Mouse (Mus musculus): ENCODE measurements around the gene Ppp1cc.
A peak's percentile ranks its signal among the peaks of the same experiment; 100 is the strongest.
"Not testable (repeated sequence)": the region's sequence is repeated elsewhere in the genome, so short reads cannot be mapped to it uniquely, and the experiment has no call there.

Ppp1cc gene

DNA sequence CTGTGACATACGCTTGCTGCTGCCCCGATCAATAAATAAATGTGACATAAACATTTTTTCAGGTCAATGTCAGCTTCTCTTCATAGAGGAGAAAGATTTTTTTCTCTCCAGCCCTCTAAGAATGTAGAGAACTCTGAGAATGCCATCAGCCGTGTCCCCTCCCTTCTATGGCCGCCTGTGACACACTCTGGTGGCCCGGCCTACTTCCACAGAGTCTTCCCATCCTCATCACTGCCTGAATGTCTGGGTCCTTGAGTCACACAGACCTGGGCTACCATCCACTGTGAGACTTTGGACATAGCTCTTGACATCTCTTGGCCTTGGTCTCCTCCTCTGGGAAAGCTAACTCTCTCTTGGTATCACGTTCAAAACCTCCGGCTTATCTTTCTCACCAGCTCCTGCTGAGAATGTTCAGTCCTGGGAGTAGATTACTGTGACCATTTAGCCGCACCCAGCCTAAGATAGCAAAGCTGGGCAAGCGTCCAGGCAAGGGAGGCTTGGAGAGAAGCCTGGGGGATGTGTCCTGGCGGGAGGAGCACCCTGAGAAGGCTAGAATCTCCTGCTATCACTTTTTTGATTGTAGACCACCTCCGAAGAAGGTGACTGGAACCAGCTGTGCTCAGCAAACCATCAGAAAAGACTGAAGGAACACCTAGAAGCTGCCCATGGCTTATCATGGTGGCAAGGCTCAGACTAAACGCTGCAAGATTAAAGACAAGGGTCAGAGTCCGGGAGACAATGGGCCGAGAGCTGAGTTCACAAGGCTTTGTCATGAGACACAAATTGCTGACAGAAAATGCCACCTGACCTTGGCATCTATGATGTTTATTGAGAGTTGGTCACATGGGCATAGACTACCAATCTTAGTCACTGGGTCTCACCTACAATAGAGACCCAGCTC lies 21.3 kb upstream of the Ppp1cc start:
- DNase-seq (ENCODE audit: low read depth): no peak

DNA sequence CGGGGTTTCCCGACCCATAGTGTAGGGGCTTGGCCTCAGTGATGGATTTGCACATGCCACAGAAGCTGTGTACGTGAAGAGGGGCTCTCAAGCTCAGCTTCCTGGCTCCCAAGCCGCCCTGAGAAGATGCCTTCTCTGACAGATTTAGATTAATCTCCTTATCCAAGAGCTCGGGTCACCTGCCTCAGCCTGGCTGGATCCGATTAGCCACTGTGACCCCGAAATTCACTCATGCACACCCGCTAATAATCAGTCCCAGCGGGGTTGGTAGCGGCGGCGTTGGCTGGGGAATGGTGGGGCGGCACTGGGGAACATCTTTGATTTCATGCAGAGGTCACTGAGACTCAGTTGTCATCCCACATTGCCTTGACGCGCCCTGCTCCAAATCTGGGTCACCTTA lies 19.2 kb upstream of the Ppp1cc start:
- no peak for DNase-seq (ENCODE audit: low read depth)

DNA sequence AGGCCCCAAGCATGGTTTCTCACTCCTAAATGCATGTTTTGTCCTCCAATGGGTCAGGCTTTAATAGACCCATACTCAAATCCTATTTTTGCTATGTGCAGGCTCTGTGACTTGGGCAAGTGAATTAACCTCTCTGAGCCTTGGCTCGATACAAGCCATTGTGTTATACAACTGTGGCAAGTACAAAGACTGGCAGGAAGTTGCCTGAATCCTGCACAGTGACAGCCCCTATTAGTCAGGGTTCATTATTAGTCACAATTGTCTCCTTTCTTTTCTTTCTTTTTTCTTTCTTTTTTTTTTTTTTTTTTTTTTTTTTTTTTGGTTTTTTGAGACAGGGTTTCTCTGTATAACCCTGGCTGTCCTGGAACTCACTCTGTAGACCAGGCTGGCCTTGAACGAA lies 18.3 kb upstream of the Ppp1cc start:
- peak; percentile 50 for DNase-seq (ENCODE audit: low read depth)

DNA sequence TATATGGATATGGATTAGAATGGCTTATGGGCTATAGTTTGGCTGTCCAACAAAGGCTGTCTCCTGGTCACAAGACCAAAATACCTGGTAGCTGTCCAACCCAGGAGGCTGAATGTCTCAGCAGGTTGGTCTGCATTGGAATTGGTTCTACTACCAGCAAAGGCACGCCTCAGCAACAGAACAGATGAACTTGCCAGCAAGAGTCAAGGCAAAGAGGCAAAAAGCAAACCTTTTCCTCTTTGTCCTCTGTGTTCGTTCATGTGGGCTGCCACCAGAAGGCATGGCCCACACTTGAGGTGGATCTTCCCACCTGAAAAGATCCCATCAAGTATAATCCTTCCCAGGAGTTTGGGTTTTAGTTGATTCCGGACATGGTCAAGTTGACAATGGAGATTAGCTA lies 17.4 kb upstream of the Ppp1cc start, which contains the start of gene Ccdc63:
TSS of gene Ccdc63 (minus strand) at position 101 of the 400 bp plus-strand sequence.
- no peak for DNase-seq (ENCODE audit: low read depth)

DNA sequence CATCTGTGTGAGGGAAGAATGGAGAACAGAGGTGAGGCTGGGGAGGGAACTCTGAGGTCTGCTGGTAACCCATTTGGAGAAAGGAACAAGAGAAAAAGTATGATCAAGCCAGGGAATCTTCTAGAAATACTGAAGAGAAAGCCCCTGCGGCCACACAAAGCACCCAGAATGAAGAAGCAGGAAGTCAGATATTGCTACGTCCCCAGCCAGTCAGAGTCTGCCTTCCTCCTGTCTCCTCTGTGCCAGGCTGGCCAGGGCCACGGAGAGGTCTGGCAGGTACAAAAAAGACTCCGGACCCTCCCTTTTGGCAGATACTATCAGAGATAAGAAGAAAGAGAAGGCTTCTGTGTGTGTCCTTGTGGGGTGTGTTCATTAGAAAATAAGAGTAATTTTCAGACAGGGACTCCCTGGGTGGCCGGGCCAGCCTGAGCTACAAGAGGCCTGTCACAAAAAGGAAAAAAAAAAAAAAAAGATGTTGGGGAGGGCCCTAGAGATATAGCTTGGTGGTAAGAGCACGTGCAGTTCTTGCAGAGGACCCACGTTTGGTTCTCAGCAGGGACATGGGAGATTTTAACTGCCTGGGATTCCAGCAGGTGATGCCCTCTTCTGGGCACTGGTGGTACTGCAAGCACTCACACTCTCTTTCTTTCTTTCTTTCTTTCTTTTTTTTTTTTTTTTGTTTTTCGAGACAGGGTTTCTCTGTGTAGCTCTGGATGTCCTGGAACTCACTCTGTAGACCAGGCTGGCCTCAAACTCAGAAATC lies 15.7 kb upstream of the Ppp1cc start:
- DNase-seq (ENCODE audit: low read depth): peak; percentile 90

DNA sequence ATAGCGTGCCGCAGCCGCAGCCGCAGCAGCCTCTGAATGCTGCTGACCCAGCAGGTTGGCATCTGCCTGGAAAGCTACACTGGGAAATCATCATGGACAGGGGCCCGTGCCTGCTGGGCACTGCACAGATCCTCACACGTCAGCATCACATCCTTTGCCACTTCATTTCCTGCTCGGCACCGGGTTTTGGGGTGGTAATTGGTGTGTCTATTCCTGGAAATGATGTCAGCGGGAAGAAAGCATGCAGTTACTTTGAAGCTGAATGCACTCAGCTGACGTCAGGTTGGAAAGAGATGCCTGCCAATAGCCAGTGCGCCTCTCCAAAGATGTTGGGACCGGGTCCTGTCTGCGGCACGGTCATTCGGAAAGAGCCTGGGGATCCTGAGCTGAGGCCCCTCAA lies 14.5 kb upstream of the Ppp1cc start:
- DNase-seq (ENCODE audit: low read depth): peak; percentile 93

DNA sequence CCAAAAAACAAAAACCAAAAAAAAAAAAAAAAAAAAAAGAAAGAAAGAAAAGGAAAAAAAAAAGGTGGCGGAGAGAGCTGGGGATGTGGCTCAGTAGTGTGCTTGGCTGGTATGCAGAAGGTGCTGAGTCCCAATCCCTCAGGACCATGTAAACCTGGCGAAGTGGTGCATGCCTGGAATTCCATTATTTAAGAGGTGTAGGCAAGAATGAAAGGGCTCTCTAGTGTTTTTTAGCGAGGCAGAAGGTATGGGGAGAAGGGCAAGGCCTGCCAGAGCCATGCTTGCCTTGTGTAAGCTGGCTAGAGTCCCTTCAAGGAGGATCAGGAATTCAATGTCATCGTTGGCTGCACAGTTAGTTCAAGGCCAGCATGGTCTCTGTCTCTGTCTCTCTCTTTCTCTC lies 13.3 kb upstream of the Ppp1cc start:
- DNase-seq (ENCODE audit: low read depth): no peak

DNA sequence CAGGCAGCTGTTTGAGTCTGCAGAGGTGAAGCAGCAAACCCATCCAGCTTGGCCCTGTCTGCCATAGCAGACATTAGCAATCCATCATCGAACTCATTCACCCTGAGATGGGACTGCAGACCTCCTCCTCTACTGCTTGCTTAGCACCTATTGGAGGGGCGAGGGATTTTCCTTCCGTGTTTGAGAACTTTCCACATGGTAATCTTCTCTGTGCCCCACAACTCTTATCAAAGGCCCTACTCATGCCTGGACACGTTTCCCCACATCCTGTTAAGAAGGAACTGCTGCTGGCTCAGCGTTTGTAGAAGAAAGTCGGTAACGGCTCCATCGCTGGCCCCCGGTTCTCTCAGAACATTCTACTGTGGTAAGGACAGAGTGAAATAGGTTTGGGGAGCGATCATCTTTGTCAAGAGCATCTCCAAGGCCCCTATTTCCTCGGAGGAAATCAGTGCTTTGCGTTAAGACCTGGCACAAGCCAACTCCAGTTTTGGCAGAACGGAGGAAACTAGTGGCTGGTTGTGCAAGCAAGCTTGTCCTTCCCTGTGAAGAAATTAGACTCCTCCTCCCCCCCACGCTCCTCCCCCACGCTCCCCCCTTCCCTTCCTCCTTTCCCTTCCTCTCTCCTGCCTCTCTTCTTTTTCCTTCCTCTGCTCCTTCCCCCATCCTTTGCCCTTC lies 12.6 kb upstream of the Ppp1cc start:
- DNase-seq (ENCODE audit: low read depth): peak; percentile 98

DNA sequence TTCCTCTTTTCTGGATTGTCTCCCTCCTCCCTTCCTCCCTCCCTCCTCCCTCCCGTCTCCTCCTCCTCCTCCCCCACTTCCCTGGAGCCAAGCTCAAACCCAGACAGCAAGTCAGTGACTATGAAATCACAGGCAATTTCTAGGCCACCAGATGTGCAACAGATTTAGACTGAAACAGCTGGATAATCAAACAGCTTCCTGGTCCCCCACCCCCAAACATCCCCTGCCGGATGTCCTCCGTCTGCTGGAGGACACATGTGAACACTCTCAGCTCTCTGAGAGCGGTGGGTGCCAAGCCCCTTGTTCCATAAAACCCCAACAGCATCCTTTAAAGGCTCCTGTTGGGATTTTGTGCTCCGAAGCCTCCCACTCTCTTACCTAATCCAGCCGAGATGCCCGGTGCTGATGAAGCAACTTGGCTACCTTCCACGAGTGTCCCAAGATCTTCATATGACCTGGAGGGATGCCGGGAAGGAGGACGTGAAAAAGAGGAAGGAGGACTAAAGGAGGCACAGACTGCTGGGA lies 12.0 kb upstream of the Ppp1cc start:
- peak; percentile 68 for DNase-seq (ENCODE audit: low read depth)

DNA sequence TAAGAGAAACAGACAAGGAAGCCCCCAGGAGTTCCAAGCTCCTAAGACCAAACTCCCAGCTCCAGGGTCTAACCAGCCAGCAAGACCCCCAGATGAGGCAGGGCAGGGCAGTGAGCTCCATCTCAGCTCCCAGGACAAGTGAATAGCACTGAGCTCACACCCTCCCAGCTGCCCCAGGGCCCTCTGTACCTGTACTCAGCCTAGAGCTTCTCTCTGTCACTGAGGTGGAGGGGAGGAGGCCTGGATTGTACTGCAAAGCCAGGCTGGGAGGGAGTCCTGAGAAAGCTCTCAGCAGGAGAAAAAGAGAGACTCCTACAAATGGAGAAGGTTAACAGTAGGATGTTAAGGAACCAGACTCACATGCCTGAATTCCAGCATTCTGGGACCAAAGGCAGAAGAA lies 11.5 kb upstream of the Ppp1cc start:
- peak; percentile 34 for DNase-seq (ENCODE audit: low read depth)

DNA sequence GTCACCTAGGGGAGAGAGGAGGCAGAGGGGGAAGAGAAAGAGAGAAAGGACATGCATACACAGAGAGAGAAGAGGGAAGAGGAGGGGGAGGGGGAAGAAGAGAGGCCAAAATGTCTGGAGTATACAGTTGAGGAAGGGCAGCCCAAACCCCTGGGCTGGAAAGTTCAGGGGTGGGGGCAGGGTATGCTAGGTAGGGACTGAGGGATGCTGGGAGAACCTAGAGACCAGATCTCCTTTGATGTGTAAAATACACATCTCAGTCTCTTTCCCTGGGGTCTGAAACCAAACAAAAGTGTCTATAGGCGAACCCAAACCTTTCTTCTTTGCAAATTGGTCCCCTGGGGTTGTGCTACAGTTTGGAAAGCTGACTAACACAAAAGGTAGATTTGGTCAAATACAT lies 10.0 kb upstream of the Ppp1cc start:
- DNase-seq (ENCODE audit: low read depth): no peak

DNA sequence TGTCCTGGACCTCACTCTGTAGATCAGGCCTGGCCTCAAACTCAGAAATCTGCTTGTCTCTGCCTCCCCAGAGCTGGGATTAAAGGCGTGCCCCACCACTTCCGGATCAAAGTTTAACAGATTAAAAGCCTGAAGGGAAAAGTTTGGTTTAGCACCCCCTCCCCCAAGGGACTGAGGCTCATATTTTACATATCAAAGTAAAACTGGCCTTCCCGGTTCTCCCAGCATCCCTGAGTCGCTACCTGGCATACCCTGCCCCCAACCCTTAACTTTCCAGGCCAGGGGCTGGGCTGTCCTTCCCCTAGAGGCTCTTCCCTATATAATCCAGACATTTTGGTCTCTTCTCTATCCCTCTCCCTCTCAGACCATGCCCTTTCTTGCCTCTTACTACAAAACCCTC lies 8.8 kb upstream of the Ppp1cc start:
- DNase-seq (ENCODE audit: low read depth): no peak

DNA sequence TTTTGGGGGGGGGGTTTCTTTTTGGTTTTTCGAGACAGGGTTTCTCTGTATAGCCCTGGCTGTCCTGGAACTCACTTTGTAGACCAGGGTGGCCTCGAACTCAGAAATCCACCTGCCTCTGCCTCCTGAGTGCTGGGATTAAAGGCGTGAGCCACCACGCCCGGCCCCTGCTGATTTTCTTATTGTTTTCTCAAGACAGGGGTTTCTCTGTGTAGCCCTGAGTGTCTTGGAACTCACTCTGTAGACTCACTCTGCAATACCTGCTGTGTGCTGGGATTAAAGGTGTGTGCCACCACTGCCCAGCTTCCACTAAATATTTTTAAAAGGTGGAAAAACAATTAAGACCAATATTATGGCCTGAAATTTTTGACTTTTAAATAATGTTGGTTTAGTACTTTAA lies 5.6 kb upstream of the Ppp1cc start:
- DNase-seq (ENCODE audit: low read depth): not testable (repeated sequence)

DNA sequence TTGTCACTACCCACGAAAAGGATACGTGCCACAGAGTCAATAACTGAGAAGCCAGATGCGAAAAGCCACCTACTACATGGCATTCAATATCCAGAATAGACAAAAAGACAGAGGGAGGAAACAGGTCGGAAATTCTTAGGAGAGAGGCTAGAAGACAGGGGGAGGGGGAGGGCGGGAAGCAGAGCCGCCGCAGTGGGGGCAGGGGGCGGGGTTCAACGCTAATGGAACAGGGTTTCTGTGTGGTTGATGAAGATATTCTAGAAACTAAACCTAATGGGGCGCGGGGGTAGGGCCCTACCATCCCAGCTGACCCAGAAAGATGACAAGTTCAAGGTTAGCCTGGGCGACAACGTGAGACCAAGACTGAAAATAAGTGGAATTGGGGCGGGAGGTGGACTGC lies 4.1 kb upstream of the Ppp1cc start:
- DNase-seq (ENCODE audit: low read depth): no peak

DNA sequence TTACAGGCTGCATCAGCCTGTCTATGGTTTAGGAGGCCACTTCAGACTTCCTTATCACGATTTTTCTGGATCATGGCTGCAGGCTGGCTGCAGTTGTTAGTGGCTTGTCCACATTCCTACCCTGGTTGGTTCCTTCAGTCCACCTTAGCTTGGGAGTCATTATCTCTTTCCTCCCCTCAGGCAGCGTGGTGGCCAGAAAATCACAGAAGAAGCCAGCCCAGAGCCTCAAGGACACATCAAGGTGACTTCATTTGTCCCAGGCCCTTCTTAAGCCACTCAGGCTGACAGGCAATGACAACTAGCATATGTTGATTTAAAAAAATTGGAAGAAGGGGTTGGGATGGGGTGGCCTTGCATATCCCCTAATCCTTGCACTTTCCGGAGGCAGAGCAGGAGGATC lies 3.3 kb upstream of the Ppp1cc start:
- DNase-seq (ENCODE audit: low read depth): no peak

DNA sequence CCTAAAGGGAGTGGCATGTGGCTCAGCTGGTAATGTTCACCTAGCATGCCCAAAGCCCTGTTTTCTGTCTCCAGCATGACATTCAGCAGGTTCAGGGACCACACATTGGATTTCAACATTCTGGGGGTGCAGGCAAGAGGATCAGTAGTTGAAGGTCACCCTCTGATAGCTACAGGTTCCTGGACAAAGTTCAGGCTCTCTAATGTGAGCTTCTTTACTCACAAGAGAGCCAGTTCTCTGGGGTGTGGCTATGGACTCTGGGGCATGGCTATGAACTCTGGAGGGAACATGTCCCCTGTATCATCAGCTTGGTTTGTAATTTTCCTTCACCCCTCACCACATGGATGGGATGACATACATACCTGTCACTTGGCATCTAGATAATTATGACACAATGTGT lies 2.5 kb upstream of the Ppp1cc start:
- DNase-seq (ENCODE audit: low read depth): no peak

DNA sequence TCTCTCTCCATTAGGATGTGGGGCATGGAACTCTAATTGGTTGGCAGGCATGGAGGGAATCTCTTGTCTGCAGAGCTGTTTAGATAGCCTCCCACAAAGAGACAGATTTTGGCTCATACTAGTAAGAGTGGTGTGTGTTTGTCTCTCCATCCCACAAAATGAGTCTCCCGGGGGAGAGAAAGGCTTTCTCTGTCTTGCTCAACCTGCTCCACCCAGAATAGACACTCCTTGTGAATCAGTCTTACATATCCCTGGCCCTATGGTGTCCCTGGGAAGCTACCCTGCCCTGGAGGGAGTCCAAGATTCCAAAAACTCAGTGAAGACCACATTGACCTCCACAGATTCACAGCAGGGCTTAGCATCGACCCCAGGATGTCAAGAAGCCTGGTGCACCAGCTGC lies 1.6 kb upstream of the Ppp1cc start:
- no peak for DNase-seq (ENCODE audit: low read depth)

DNA sequence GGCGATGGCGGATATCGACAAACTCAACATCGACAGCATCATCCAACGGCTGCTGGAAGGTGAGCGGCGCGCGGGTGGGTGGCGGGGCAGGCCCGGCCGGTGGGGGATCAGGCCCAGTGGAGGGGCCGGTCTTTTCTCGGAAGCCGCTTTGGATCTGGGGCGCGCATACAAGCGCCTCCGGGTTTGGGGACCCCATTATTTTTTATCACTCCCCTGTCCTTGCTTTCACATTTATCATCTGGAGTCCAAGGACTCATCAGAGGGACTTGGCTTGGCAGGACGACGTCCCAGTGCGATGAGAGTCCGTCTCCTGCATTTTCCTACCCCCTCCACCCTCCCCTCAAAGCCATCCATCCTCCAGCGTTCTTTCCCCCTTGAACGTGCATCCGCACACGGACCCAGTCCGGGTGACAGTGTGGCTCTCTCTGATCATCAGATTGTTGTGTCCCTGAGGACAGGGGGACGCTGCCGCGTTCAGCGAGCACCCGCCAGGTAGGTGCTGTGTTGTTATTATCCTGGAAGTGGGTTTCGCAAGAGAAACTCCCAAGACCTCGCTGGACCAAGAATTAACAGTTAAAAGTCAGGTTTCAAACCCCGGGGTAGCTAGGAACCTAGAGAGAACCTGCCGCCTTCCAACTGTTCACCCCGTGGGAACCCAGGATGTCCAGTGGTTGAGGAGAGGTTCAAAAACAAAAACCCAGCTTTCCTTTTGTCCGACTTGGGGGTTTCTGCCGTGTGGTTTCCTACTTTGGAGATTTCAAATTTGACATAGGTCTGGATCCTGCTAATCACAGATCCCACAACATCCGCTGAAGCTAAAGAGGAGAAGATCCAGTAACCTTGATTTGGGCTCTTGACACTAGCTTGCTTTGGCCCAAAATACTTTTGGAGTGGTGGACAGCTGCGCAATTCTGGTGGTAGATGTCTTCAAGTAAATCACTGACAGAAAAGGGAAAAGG lies 758 bp downstream of the Ppp1cc start:
- DNase-seq (ENCODE audit: low read depth): peak; percentile 68

DNA sequence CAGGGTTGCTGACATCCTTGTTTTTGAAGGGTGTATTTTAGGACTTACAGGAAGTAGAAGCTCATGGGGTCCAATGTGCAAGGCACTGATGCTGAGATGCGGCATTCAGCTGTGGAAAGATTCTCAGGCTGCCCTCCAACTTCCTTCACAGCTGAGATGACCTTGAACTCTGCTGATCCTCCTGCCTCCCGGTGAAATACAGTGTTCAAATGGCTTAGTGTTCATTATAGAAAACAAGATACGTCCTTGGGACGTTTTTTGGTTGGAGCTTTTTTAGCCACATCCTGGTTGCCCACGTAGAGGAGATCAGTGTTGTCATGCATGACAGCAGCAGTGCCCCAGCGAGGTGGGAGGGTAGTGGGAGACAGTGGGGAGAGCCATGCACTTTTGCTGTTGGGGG lies 5.1 kb downstream of the Ppp1cc start:
- peak; percentile 77 for DNase-seq (ENCODE audit: low read depth)

DNA sequence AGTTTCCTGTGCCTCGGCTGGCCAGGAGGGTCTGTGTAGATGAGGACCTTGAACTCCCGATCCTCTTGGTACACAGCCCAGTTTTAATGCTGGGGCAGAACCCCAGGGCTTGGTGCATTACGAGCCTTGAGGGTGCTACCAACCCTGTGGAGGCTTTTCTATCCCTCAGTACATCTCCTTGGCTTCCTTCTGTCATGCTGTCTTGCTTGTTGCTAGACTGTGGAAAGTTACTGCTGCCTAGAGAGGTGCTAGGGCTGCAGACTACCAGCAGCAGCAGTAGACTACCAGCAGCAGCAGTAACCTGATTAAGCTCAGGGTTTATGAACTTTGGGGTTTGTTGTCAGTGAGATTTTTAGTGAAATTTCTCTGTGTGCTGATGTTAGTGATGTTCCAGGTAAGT lies 5.9 kb downstream of the Ppp1cc start:
- no peak for DNase-seq (ENCODE audit: low read depth)

DNA sequence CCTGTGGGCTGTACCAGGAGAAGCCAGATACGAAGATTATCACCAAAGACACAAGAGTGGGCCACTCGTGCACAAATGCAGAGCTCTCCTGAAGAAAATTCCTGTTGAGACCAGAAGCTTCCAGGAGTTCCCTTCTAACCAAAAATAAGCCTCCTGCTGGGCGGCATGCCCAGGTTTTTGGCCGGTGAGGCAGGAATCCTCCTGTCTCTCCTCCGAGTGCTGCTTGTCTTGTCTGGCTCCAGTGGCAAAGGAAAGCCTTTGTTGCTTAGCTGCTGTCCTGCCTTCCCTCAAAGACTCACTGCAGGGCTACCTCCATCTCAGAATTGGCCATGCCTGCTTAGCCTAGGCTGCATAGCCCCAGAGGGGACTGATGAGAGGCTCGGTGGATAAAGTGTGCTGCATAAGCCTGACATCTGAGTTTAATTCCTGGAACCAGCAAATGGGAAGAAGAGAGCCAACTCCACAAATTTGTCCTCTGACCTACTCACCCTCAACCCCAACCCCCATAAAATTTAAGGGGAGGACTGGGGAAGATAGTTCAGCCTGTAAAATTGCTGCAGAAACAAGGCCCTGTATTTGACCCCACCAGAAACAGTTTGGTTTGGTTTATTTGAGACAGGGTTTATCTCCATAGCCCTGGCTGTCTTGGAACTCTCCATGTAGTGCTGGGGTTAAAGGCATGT lies 7.3 kb downstream of the Ppp1cc start:
- no peak for DNase-seq (ENCODE audit: low read depth)

Data from induced T-regulatory cell, adult 2 months (primary cell).